Mouse (Mus musculus): ENCODE data around the gene Prkca. TPM values are rescaled to one million over a fixed set of nuclear protein-coding genes. Genes with fewer than 3 reads are reported as not detected.
A peak's percentile ranks its signal among the peaks of the same experiment; 100 is the strongest.
"Not testable (repeated sequence)": the region's sequence is repeated elsewhere in the genome, so short reads cannot be mapped to it uniquely, and the experiment has no call there.

Gene Prkca
- polyA plus RNA-seq, 1 experiment: 266 TPM

DNA sequence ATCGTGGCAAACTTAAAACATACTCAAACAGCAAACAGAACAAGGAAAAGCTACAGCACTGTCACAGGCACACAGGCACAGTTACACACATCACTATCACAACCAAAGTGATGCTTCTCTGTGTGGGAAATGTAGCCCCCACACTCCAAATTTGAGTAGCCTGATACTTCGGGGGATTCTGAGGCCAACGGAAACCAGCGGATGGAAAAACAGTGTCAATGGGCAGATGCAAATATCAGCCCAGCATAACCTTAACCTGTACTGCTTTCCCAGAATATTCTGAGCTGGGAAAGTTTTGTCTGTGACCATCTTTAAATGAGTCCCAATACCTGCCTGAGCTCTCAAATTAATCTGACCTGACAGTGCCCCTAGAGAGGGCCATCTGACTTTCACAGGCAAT is 250.5 kb downstream of the Prkca start:
- TF ChIP-seq CTCF (IDR thresholded peaks at IDR 0.05; ENCODE audit: insufficient read depth, low read depth, low read length) (no peak), POLR2A (IDR thresholded peaks at IDR 0.05; ENCODE audit: insufficient read depth, low read depth, low read length) (no peak)
- H3K27ac ChIP-seq (ENCODE audit: insufficient read depth, low read depth, low read length): no peak overlapping the region
- peaks cover 16% of the 10 kb centered on the region for H3K4me1 ChIP-seq (ENCODE audit: control insufficient read depth, insufficient read depth, low read length)
- WGBS: 79% methylated on average over 4 of the region's 4 CpGs
- no peak overlapping the region for H3K4me3 ChIP-seq (ENCODE audit: insufficient read depth, low read depth, low read length)

- H3K4me1 ChIP-seq (ENCODE audit: control insufficient read depth, insufficient read depth, low read length): peaks cover 16% of the 10 kb centered on the region
- no peak overlapping the region for H3K27ac ChIP-seq (ENCODE audit: insufficient read depth, low read depth, low read length)
- TF ChIP-seq CTCF (IDR thresholded peaks at IDR 0.05; ENCODE audit: insufficient read depth, low read depth, low read length): no peak
- TF ChIP-seq POLR2A (IDR thresholded peaks at IDR 0.05; ENCODE audit: insufficient read depth, low read depth, low read length): no peak
- H3K4me3 ChIP-seq (ENCODE audit: insufficient read depth, low read depth, low read length): no peak overlapping the region
- 90% methylated on average over 3 of the region's 3 CpGs for WGBS
Observed at GRCm38 (mm10) chr11:108091238-108091637, 252.5 kb downstream of the Prkca start.

- H3K4me1 ChIP-seq (ENCODE audit: control insufficient read depth, insufficient read depth, low read length): peaks cover 16% of the 10 kb centered on the region
- H3K4me3 ChIP-seq (ENCODE audit: insufficient read depth, low read depth, low read length): no peak overlapping the region
- TF ChIP-seq POLR2A (IDR thresholded peaks at IDR 0.05; ENCODE audit: insufficient read depth, low read depth, low read length): no peak
- 42% methylated on average over 8 of the region's 8 CpGs for WGBS
- H3K27ac ChIP-seq (ENCODE audit: insufficient read depth, low read depth, low read length): peak overlapping the region; percentile 27; the same call in 1 of the 2 replicates
Observed at GRCm38 (mm10) chr11:108090706-108091105, 253.0 kb downstream of the Prkca start.

GRCm38 (mm10) chr11:108088063-108088462 is 255.7 kb downstream of the Prkca start:
- H3K4me3 ChIP-seq (ENCODE audit: insufficient read depth, low read depth, low read length): no peak overlapping the region
- 87% methylated on average over 5 of the region's 5 CpGs for WGBS
- peaks cover 13% of the 10 kb centered on the region for H3K4me1 ChIP-seq (ENCODE audit: control insufficient read depth, insufficient read depth, low read length)
- H3K27ac ChIP-seq (ENCODE audit: insufficient read depth, low read depth, low read length): no peak overlapping the region
- TF ChIP-seq POLR2A (IDR thresholded peaks at IDR 0.05; ENCODE audit: insufficient read depth, low read depth, low read length) (no peak), CTCF (IDR thresholded peaks at IDR 0.05; ENCODE audit: insufficient read depth, low read depth, low read length) (no peak)

GRCm38 (mm10) chr11:108087105-108087700 is 256.5 kb downstream of the Prkca start:
- not testable (repeated sequence) for H3K27ac ChIP-seq (ENCODE audit: insufficient read depth, low read depth, low read length); H3K4me3 ChIP-seq (ENCODE audit: insufficient read depth, low read depth, low read length)
- peaks cover 13% of the 10 kb centered on the region for H3K4me1 ChIP-seq (ENCODE audit: control insufficient read depth, insufficient read depth, low read length)
- 84% methylated on average over 1 of the region's 1 CpGs for WGBS

GRCm38 (mm10) chr11:108082673-108083072 is 261.1 kb downstream of the Prkca start:
- Histone ChIP-seq H3K27ac (ENCODE audit: insufficient read depth, low read depth, low read length) (no peak overlapping the region), H3K4me3 (ENCODE audit: insufficient read depth, low read depth, low read length) (no peak overlapping the region)
- no peak for TF ChIP-seq POLR2A (IDR thresholded peaks at IDR 0.05; ENCODE audit: insufficient read depth, low read depth, low read length)
- no peak for TF ChIP-seq CTCF (IDR thresholded peaks at IDR 0.05; ENCODE audit: insufficient read depth, low read depth, low read length)

DNA sequence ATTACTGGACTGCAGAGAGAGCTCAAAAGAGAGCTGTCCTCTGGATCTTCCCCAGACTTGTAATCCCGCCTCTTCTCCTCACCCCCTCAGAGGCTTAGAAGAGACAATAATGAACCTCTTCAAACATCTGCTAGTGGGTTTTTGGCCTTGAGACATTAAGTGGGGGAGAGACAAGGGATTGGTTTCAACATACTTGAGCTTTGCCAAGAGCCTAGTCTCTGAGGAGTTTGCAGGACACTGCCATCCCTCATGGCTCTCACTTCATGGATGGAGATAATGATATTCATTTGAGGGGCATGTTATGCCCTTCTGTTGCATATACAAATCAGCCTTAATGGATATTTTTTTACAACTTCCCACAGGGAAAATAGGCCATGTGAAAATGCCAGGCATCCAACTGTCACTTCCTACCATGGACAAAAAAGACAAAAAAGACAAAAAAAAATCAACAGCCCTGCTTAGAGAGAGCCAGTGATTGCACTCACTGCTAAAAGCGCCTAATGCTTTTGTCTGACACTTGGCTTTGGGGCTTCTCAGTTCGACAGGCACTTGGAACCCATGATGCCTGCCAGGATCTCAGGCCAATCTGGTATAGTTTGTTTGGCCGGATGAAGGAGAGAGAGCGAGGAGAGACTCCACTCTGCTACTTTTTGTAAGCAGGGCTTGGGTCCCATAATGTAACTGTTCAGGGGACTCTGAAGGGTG is 263.6 kb downstream of the Prkca start:
- no peak for TF ChIP-seq POLR2A (IDR thresholded peaks at IDR 0.05; ENCODE audit: insufficient read depth, low read depth, low read length)
- no peak for TF ChIP-seq CTCF (IDR thresholded peaks at IDR 0.05; ENCODE audit: insufficient read depth, low read depth, low read length)
- 52% methylated on average over 5 of the region's 5 CpGs for WGBS
- Histone ChIP-seq H3K4me1 (ENCODE audit: control insufficient read depth, insufficient read depth, low read length) (peaks cover 8% of the 10 kb centered on the region; the same call in 1 of the 2 replicates), H3K27ac (ENCODE audit: insufficient read depth, low read depth, low read length) (peak overlapping the region; percentile 20; the same call in 1 of the 2 replicates), H3K4me3 (ENCODE audit: insufficient read depth, low read depth, low read length) (no peak overlapping the region)

More at GRCm38 (mm10) chr11:108082673-108083072, 261.1 kb downstream of the Prkca start:
- peaks cover 8% of the 10 kb centered on the region; the same call in 1 of the 2 replicates for H3K4me1 ChIP-seq (ENCODE audit: control insufficient read depth, insufficient read depth, low read length)

- Histone ChIP-seq H3K4me3 (ENCODE audit: insufficient read depth, low read depth, low read length) (no peak overlapping the region), H3K4me1 (ENCODE audit: control insufficient read depth, insufficient read depth, low read length) (peaks cover 8% of the 10 kb centered on the region; the same call in 1 of the 2 replicates), H3K27ac (ENCODE audit: insufficient read depth, low read depth, low read length) (peak overlapping the region; percentile 20; the same call in 1 of the 2 replicates)
- 95% methylated on average over 5 of the region's 5 CpGs for WGBS
- no peak for TF ChIP-seq CTCF (IDR thresholded peaks at IDR 0.05; ENCODE audit: insufficient read depth, low read depth, low read length)
- TF ChIP-seq POLR2A (IDR thresholded peaks at IDR 0.05; ENCODE audit: insufficient read depth, low read depth, low read length): no peak
Observed at GRCm38 (mm10) chr11:108079454-108079853, 264.3 kb downstream of the Prkca start.

DNA sequence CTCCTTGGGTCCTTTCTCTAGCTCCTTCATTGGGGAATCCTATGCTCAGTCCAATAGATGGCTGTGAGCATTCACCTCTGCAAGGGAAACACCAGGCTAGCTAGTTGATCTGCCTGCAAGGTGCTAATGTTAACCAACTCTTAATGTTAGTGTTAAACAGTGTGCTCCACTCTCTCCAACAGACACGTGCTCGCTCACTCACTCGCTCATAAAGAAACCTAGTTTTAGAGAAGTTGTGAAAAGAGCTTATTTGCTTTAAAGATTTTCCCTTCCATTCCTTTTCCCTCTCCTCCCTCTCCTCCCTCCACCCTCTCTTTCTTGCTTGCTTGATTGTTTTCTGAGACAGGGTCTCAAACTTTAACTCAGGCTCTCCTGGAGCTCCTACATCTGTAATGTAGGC is 266.2 kb downstream of the Prkca start:
- H3K4me3 ChIP-seq (ENCODE audit: insufficient read depth, low read depth, low read length): no peak overlapping the region
- peaks cover 10% of the 10 kb centered on the region; the same call in 1 of the 2 replicates for H3K4me1 ChIP-seq (ENCODE audit: control insufficient read depth, insufficient read depth, low read length)
- WGBS: 82% methylated on average over 3 of the region's 3 CpGs
- TF ChIP-seq POLR2A (IDR thresholded peaks at IDR 0.05; ENCODE audit: insufficient read depth, low read depth, low read length) (no peak), CTCF (IDR thresholded peaks at IDR 0.05; ENCODE audit: insufficient read depth, low read depth, low read length) (no peak)
- H3K27ac ChIP-seq (ENCODE audit: insufficient read depth, low read depth, low read length): no peak overlapping the region

Measured in olfactory bulb, adult 2 months (tissue).